Mouse (Mus musculus) CH12.LX (cell line): ENCODE data around the gene Rtn4rl1. TPM values are rescaled to one million over a fixed set of nuclear protein-coding genes. Genes with fewer than 3 reads are reported as not detected.

ENCODE experiments used
- DNase-seq: peaks from one replicate; pipeline ENCODE4 v3.0.0-alpha.2; 2013; ENCODE audit errors: extremely low read depth
- H3K27ac ChIP-seq: 2 replicates; pipeline ENCODE4 v1.5.1; 2012; ENCODE audit warnings: low read depth, mild to moderate bottlenecking, control low read depth, moderate library complexity; ENCODE audit not compliant: insufficient read depth
- H3K27me3 ChIP-seq: replicated peaks from 2 replicates; pipeline ENCODE3; 2012; ENCODE audit warnings: inconsistent platforms
- H3K36me3 ChIP-seq, 2 experiments: replicated peaks in 1 of 2; 2 replicates each; pipeline versions ENCODE3 to v1.6.1; 2012; ENCODE audit warnings: inconsistent platforms in 1 of 2, low read length in 1 of 2, mild to moderate bottlenecking in 1 of 2, mixed read lengths in 1 of 2, moderate library complexity in 1 of 2; ENCODE audit not compliant: control insufficient read depth in 1 of 2, insufficient read depth in 1 of 2
- H3K4me1 ChIP-seq, 2 experiments: 2 replicates each; pipeline ENCODE4 v1.6.1; 2012; ENCODE audit warnings: inconsistent platforms in 1 of 2, moderate library complexity in 1 of 2; ENCODE audit not compliant: insufficient read depth in 2 of 2, control insufficient read depth in 1 of 2
- H3K4me2 ChIP-seq: 2 replicates; pipeline ENCODE4 v1.6.1; 2012; ENCODE audit warnings: low read depth, mild to moderate bottlenecking, control low read depth; ENCODE audit not compliant: poor library complexity, insufficient read depth, severe bottlenecking
- H3K4me3 ChIP-seq, 3 experiments: fragments of 150-350 bp in 1 of 3; sonication (generic) in 1 of 3; replicated peaks in 1 of 3; 2 replicates each; pipeline versions ENCODE3 to v1.5.1; 2011 to 2012; ENCODE audit warnings: low read depth in 2 of 3, low read length in 2 of 3, mild to moderate bottlenecking in 2 of 3, moderate library complexity in 2 of 3, control low read depth in 1 of 3, improper control_type of control experiment in 1 of 3, inconsistent platforms in 1 of 3, mixed read lengths in 1 of 3; ENCODE audit not compliant: poor library complexity in 1 of 3
- H3K79me2 ChIP-seq: replicated peaks from 2 replicates; pipeline ENCODE4 v1.6.1; 2012; ENCODE audit warnings: mild to moderate bottlenecking, moderate library complexity; ENCODE audit not compliant: control insufficient read depth, poor library complexity, insufficient read depth, severe bottlenecking; ENCODE audit errors: extremely low read depth
- H3K9ac ChIP-seq: 2 replicates; pipeline ENCODE4 v1.6.1; 2012; ENCODE audit warnings: low read depth, mild to moderate bottlenecking, control low read depth, moderate library complexity; ENCODE audit not compliant: insufficient read depth
- H3K9me3 ChIP-seq: replicated peaks from 2 replicates; pipeline ENCODE3; 2012; ENCODE audit warnings: low read length, inconsistent platforms, mixed read lengths
- CHD2 ChIP-seq: IDR thresholded peaks from 2 replicates; pipeline ENCODE4 v1.6.1; 2011; ENCODE audit warnings: low read length, improper control_type of control experiment
- CTCF ChIP-seq, 2 experiments: IDR thresholded peaks in 1 of 2; conservative IDR thresholded peaks in 1 of 2; 2 replicates each; pipeline ENCODE4 v1.5.1; 2011 to 2012; ENCODE audit warnings: low read depth in 2 of 2, low read length in 2 of 2, improper control_type of control experiment in 1 of 2, inconsistent platforms in 1 of 2, mild to moderate bottlenecking in 1 of 2, moderate library complexity in 1 of 2
- E2F4 ChIP-seq: IDR thresholded peaks from 2 replicates; pipeline ENCODE4 v1.6.1; 2011; ENCODE audit warnings: low read depth, low read length, improper control_type of control experiment; ENCODE audit not compliant: insufficient replicate concordance
- ELF1 ChIP-seq: IDR thresholded peaks from 2 replicates; pipeline ENCODE4 v1.6.1; 2014; ENCODE audit warnings: low read depth, mild to moderate bottlenecking, inconsistent platforms, low read length, improper control_type of control experiment
- EP300 ChIP-seq: IDR thresholded peaks from 2 replicates; pipeline ENCODE4 v1.6.1; 2011; ENCODE audit warnings: low read length, improper control_type of control experiment
- ETS1 ChIP-seq: conservative IDR thresholded peaks from 2 replicates; pipeline ENCODE4 v1.6.1; 2012; ENCODE audit warnings: low read depth, mild to moderate bottlenecking, inconsistent platforms, low read length, improper control_type of control experiment, moderate library complexity
- GABPA ChIP-seq: IDR thresholded peaks from 2 replicates; pipeline ENCODE4 v1.6.1; 2012; ENCODE audit warnings: low read depth, low read length, improper control_type of control experiment, inconsistent platforms; ENCODE audit not compliant: insufficient replicate concordance
- HCFC1 ChIP-seq: IDR thresholded peaks from 2 replicates; pipeline ENCODE4 v1.6.1; 2012; ENCODE audit warnings: low read depth, mild to moderate bottlenecking, inconsistent platforms, low read length, improper control_type of control experiment
- IRF4 ChIP-seq: IDR thresholded peaks from 2 replicates; pipeline ENCODE4 v1.6.1; 2014; ENCODE audit warnings: low read depth, mild to moderate bottlenecking, inconsistent platforms, low read length, improper control_type of control experiment
- JUND ChIP-seq: conservative IDR thresholded peaks from 2 replicates; pipeline ENCODE4 v1.6.1; 2011; ENCODE audit warnings: low read depth, low read length, improper control_type of control experiment
- KAT2A ChIP-seq: IDR thresholded peaks from 2 replicates; pipeline ENCODE4 v1.6.1; 2012; ENCODE audit warnings: low read length, improper control_type of control experiment, inconsistent platforms; ENCODE audit not compliant: insufficient replicate concordance
- MAX ChIP-seq: IDR thresholded peaks from 2 replicates; pipeline ENCODE4 v1.6.1; 2011; ENCODE audit warnings: low read length, improper control_type of control experiment
- MAZ ChIP-seq: IDR thresholded peaks from 2 replicates; pipeline ENCODE4 v1.6.1; 2012; ENCODE audit warnings: low read depth, mild to moderate bottlenecking, inconsistent platforms, low read length, improper control_type of control experiment, moderate library complexity
- MEF2A ChIP-seq: IDR thresholded peaks from 2 replicates; pipeline ENCODE4 v1.6.1; 2014; ENCODE audit warnings: low read depth, mild to moderate bottlenecking, inconsistent platforms, low read length, improper control_type of control experiment, borderline replicate concordance
- PAX5 ChIP-seq: IDR thresholded peaks from 2 replicates; pipeline ENCODE4 v1.6.1; 2012; ENCODE audit warnings: low read length, inconsistent platforms, mixed read lengths
- POLR2A ChIP-seq: IDR thresholded peaks from 2 replicates; pipeline ENCODE4 v1.6.1; 2011; ENCODE audit warnings: low read depth, mild to moderate bottlenecking, improper control_type of control experiment, low read length
- POLR2AphosphoS2 ChIP-seq: IDR thresholded peaks from 2 replicates; pipeline ENCODE4 v1.6.1; 2011; ENCODE audit warnings: low read depth, low read length, improper control_type of control experiment
- RAD21 ChIP-seq: IDR thresholded peaks from 2 replicates; pipeline ENCODE4 v1.6.1; 2011; ENCODE audit warnings: low read depth, mild to moderate bottlenecking, low read length, improper control_type of control experiment, moderate library complexity
- TBP ChIP-seq: conservative IDR thresholded peaks from 2 replicates; pipeline ENCODE4 v1.6.1; 2011; ENCODE audit warnings: low read depth, low read length, improper control_type of control experiment
- TCF12 ChIP-seq: IDR thresholded peaks from 2 replicates; pipeline ENCODE4 v1.6.1; 2014; ENCODE audit warnings: low read depth, mild to moderate bottlenecking, inconsistent platforms, low read length, improper control_type of control experiment
- USF1 ChIP-seq: IDR thresholded peaks from 2 replicates; pipeline ENCODE4 v1.6.1; 2014; ENCODE audit warnings: low read depth, mild to moderate bottlenecking, inconsistent platforms, low read length, improper control_type of control experiment
- USF2 ChIP-seq: conservative IDR thresholded peaks from 2 replicates; pipeline ENCODE4 v1.6.1; 2011; ENCODE audit warnings: low read depth, low read length, improper control_type of control experiment
- ZC3H11A ChIP-seq: IDR thresholded peaks from 2 replicates; pipeline ENCODE4 v1.6.1; 2012; ENCODE audit warnings: low read depth, mild to moderate bottlenecking, inconsistent platforms, low read length, improper control_type of control experiment
- ZKSCAN1 ChIP-seq: IDR thresholded peaks from 2 replicates; pipeline ENCODE4 v1.6.1; 2012; ENCODE audit warnings: low read depth, inconsistent platforms, low read length, improper control_type of control experiment, borderline replicate concordance
- ZMIZ1 ChIP-seq: IDR thresholded peaks from 2 replicates; pipeline ENCODE4 v1.6.1; 2012; ENCODE audit warnings: low read depth, mild to moderate bottlenecking, inconsistent platforms, low read length, improper control_type of control experiment
- dilution Hi-C: fragments of 300-500 bp; cut with MboI; formaldehyde crosslinking; loops from 2 replicates; pipeline ENCODE4 v1.14.3; 2020; ENCODE audit warnings: low sequenced_read_pairs; ENCODE audit not compliant: extremely low pct_unique_long_range_greater_than_20kb, extremely low pct_ligation_motif_present
- in situ Hi-C: fragments of 300-500 bp; cut with MboI; formaldehyde crosslinking; loops from 3 replicates; pipeline ENCODE4 v1.14.3; 2019; ENCODE audit warnings: low sequenced_read_pairs, low pct_ligation_motif_present, low pct_unique_long_range_greater_than_20kb, mixed read lengths
- polyA plus RNA-seq: library from polyadenylated mRNA; unstranded; fragments of >175 nt; gene quantifications from 2 replicates; pipeline ENCODE4 v1.2.1, GENCODE M21; 2012; ENCODE audit warnings: low read depth; ENCODE audit not compliant: insufficient read length
- total RNA-seq, 2 experiments: library from RNA; depleted of rRNA; stranded (reverse); fragments of 300-350 nt in 1 of 2; fragments of >200 nt in 1 of 2; gene quantifications; 2 replicates each; pipeline ENCODE4 v1.2.3; 2012 to 2014

Gene Rtn4rl1
- total and polyA plus RNA-seq, 3 experiments, result 0.04 to 0.09 TPM; not detected in 1

DNA sequence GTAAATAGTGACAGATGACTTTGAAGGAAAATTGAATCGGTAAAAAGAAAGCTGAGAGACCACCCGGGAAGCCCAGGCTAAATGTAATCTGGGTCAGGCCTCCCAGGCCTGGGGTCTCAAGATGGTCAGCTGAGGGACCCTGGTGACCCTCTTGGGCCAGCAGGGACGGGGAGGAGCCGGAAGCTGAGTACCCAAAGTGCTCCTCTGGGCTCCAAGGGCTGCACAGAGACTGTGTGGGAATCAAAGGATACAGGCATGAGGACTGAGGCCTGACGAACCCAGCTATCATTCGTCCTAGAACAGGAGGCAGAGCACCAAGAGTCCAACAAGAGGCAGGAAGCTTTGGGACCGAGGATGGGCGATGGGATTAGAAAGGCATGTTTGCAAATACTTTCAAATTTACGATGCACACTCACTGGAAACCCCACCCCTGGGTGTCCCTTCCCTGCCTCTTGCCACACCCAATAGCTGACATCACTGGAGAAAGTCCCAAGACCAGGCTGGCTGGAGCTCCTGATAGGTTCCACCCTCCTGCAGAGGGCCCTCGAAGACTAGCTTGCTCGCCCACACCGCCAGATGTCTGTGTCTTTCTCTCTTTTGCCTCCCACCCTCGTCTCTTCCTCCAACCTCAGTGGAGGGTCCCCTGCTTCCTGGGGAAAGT is 60.8 kb downstream of the Rtn4rl1 start (continued):
- TF ChIP-seq ETS1 (peak; percentile 3; the same call in 1 of the 2 replicates), KAT2A (no peak), ZC3H11A (peak; percentile 59), EP300 (no peak; the same call in 1 of the 2 replicates), MAX (peak; percentile 24; the same call in 1 of the 2 replicates), RAD21 (peak; percentile 96), CHD2 (no peak), GABPA (no peak), MEF2A (peak; percentile 38; the same call in 1 of the 2 replicates), ELF1 (0 out of 2 replicates have a peak, but pooled peaks have one; percentile 34), PAX5 (no peak), MAZ (peak; percentile 39; the same call in 1 of the 2 replicates), USF1 (no peak)

DNA sequence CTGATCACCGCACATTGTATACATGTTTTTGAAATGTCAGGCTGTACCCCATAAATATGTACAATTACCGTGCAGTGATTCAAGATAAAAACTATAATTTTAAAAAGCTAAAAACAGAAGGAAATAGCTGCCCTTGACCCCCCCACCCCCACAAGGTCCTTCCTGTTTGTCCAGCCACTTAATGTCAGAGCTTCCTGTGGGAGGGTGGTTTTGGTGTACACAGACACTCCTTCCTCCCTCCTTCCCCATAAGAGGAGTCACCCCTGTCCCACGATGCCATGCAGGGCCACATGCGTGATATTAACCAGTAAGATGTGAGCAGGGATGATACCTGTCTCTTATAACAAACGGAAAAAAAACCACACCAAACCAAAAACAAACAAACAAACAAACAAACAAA is 61.7 kb downstream of the Rtn4rl1 start:
- H3K9me3 ChIP-seq, result no peaks in the 10 kb centered on the region
- TF ChIP-seq MAZ (no peak), PAX5 (no peak), ETS1 (no peak), RAD21 (no peak), CTCF (conservative IDR thresholded peaks at IDR 0.05 in 1 of 2, IDR thresholded peaks at IDR 0.05 in 1 of 2; ENCODE audit: low read depth in 2 of 2, low read length in 2 of 2) (no peak)
- peaks cover 19 to 30% of the 10 kb centered on the region in 2 experiments for H3K4me1 ChIP-seq
- DNase-seq, result no peak
- in situ Hi-C loops, result no loop called here
- no peak overlapping the region for H3K27ac ChIP-seq
- no peak overlapping the region for H3K4me2 ChIP-seq
- peaks cover 1% of the 10 kb centered on the region for H3K27me3 ChIP-seq
- H3K79me2 ChIP-seq, result no peaks in the 10 kb centered on the region
- dilution Hi-C loops, result no loop called here
- no peak overlapping the region for H3K9ac ChIP-seq
- H3K36me3 ChIP-seq, result no peaks in the 10 kb centered on the region
- no peak overlapping the region for H3K4me3 ChIP-seq

DNA sequence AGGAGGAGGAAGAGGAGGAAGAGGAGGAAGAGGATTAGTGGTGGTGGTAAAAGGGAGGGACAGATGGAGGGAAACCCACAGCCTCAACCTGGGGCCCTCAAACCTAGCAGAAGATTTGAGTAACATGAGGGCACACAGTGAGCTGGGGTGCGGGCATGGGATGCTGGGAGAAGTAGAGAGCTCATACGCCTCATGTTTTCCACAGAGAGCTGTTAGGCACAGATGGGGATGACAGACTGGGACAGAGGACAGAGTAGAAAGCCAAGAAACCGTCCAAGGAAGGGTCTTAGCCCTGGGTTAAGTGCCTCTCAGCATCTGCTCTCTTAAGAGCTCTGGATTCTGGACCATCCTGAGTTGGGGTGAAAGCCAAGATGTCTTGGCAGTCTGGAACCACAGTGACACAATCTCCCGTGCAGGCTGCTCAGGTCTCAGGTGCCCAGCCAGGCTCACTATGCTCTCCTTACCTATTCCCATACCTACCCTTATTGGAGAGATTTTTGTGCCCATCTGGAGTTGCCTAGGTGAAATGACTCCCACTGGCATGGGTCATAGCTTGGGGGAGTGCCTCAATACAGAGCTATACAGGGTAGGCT is 63.6 kb downstream of the Rtn4rl1 start:
- Histone ChIP-seq H3K4me2 (no peak overlapping the region), H3K27ac (no peak overlapping the region), H3K9me3 (no peaks in the 10 kb centered on the region), H3K36me3 (no peaks in the 10 kb centered on the region), H3K27me3 (peaks cover 1% of the 10 kb centered on the region), H3K4me1 (peaks cover 12 to 39% of the 10 kb centered on the region in 2 experiments), H3K4me3 (no peak overlapping the region), H3K9ac (no peak overlapping the region), H3K79me2 (no peaks in the 10 kb centered on the region)
- in situ Hi-C loops, result no loop called here
- no peak for DNase-seq
- dilution Hi-C loops, result no loop called here
- TF ChIP-seq HCFC1 (no peak), TBP (no peak), ZKSCAN1 (no peak), RAD21 (no peak), POLR2AphosphoS2 (no peak), GABPA (no peak), ZC3H11A (no peak), MAX (no peak), JUND (no peak), E2F4 (no peak), USF2 (no peak), POLR2A (no peak), IRF4 (no peak), ZMIZ1 (no peak), TCF12 (no peak), MEF2A (no peak), ELF1 (no peak)
- TF ChIP-seq, all 38 proteins: peak for 0
